Mouse (Mus musculus) heart, postnatal 0 days (tissue): ENCODE measurements around the gene Wfdc15a.

Source experiments
- CTCF ChIP-seq: IDR thresholded peaks from 2 replicates; pipeline ENCODE4 v1.5.1; 2016; ENCODE audit warnings: antibody characterized with exemption, control low read depth, low read depth
- EP300 ChIP-seq: IDR thresholded peaks from 2 replicates; pipeline ENCODE4 v1.6.1; 2016; ENCODE audit warnings: antibody characterized with exemption, low read depth

- no peak for TF ChIP-seq CTCF
- TF ChIP-seq EP300: no peak
Observed at GRCm38 (mm10) chr2:164182692-164183255, 17.2 kb downstream of the Wfdc15a start, which contains the start of gene Wfdc5.
